Mouse (Mus musculus) midbrain, embryonic 15.5 days (tissue): ENCODE measurements at regions not wholly inside any gene's neighbourhood (a gene's known extent, or its start where the extent isn't known, plus 50 kb on each side); places are given as distances from the start of the nearest gene placed in this dataset.

Source experiments
- ATAC-seq: fragments of 200-750 bp; cut with Nextera tagmentation; replicated peaks from 2 replicates; pipeline ENCODE4 v1.8.0; 2017; ENCODE audit warnings: moderate TSS enrichment
- H3K27ac ChIP-seq: fragments of 300-500 bp; sonication (generic); 2 replicates; pipeline ENCODE4 v1.5.1; 2015; ENCODE audit warnings: mild to moderate bottlenecking, inconsistent platforms
- H3K27me3 ChIP-seq: fragments of 300-500 bp; sonication (generic); replicated peaks from 2 replicates; pipeline ENCODE4 v1.6.1; 2015; ENCODE audit warnings: inconsistent platforms
- H3K36me3 ChIP-seq: fragments of 300-500 bp; sonication (generic); replicated peaks from 2 replicates; pipeline ENCODE4 v1.6.1; 2015; ENCODE audit warnings: inconsistent platforms
- H3K4me1 ChIP-seq: fragments of 300-500 bp; sonication (generic); 2 replicates; pipeline ENCODE4 v1.6.1; 2015; ENCODE audit warnings: inconsistent platforms
- H3K4me2 ChIP-seq: fragments of 300-500 bp; sonication (generic); 2 replicates; pipeline ENCODE4 v1.6.1; 2015; ENCODE audit warnings: inconsistent platforms, mild to moderate bottlenecking, moderate library complexity
- H3K4me3 ChIP-seq: fragments of 300-500 bp; sonication (generic); 2 replicates; pipeline ENCODE4 v1.5.1; 2015; ENCODE audit warnings: mild to moderate bottlenecking, inconsistent platforms
- H3K9ac ChIP-seq: fragments of 300-500 bp; sonication (generic); 2 replicates; pipeline ENCODE4 v1.6.1; 2015; ENCODE audit warnings: mild to moderate bottlenecking, inconsistent platforms
- H3K9me3 ChIP-seq: fragments of 300-500 bp; sonication (generic); 2 replicates; pipeline ENCODE4 v1.6.1; 2016; ENCODE audit warnings: inconsistent platforms
- WGBS: fragments of 180-500 bp; shearing (Covaris S2); methylation state at CpG from one replicate; pipeline ENCODE4 v1.1.7; 2015; ENCODE audit warnings: mixed read lengths; 5-methylcytosine and 5-hydroxymethylcytosine counted together

DNA sequence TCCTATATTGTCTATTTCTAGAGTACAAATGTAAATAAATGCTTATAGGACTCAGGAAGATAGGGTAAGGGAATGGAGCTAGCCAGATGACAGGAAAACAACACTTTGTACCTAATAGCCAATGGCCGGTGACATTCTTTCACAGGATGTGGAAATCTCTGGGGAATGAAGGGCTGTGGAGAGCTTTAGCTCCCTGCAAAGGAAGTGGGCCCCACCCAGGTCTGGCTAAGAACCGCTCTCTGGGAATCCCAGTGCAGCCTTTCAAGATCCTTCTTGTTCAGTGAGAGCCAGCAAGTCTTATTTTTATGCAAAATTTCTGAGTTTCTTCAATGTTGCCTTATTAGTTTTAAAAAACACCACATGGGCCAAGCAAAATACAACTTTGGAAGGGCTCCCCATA, 54.7 kb upstream of the Pappa2 start:
- H3K27me3 ChIP-seq: no peaks in the 10 kb centered on the region
- no peak overlapping the region for H3K4me3 ChIP-seq
- no peak for ATAC-seq
- H3K9ac ChIP-seq: no peak overlapping the region
- no peaks in the 10 kb centered on the region for H3K4me1 ChIP-seq
- H3K27ac ChIP-seq: no peak overlapping the region
- no peaks in the 10 kb centered on the region for H3K9me3 ChIP-seq
- H3K4me2 ChIP-seq: no peak overlapping the region
- 66% methylated on average over 2 of the region's 2 CpGs for WGBS
- no peaks in the 10 kb centered on the region for H3K36me3 ChIP-seq

DNA sequence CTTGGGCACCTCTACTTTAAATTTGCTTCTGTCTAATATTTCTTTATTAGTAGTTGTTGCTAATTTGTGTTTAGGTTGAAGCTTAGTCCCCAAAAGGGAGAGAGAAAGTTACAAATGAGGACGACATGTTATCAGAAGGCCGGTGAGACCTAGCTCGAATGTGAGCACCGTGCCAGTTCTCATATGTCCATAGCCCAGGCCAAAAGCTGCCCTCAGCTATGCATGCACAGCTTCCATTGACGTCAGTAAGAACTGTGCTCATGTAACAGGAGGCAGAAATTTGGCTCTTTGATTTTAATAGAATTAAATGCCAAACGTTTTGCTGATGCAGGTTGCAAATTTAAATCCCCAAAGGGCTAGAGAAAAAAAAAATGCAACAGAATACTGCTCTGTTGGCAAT, 56.1 kb upstream of the Pappa2 start:
- H3K27me3 ChIP-seq: no peaks in the 10 kb centered on the region
- H3K9ac ChIP-seq: no peak overlapping the region
- no peaks in the 10 kb centered on the region for H3K4me1 ChIP-seq
- WGBS: 75% methylated on average over 6 of the region's 6 CpGs
- H3K4me3 ChIP-seq: no peak overlapping the region
- no peaks in the 10 kb centered on the region for H3K9me3 ChIP-seq
- ATAC-seq: no peak
- H3K4me2 ChIP-seq: no peak overlapping the region
- H3K36me3 ChIP-seq: no peaks in the 10 kb centered on the region
- H3K27ac ChIP-seq: no peak overlapping the region

DNA sequence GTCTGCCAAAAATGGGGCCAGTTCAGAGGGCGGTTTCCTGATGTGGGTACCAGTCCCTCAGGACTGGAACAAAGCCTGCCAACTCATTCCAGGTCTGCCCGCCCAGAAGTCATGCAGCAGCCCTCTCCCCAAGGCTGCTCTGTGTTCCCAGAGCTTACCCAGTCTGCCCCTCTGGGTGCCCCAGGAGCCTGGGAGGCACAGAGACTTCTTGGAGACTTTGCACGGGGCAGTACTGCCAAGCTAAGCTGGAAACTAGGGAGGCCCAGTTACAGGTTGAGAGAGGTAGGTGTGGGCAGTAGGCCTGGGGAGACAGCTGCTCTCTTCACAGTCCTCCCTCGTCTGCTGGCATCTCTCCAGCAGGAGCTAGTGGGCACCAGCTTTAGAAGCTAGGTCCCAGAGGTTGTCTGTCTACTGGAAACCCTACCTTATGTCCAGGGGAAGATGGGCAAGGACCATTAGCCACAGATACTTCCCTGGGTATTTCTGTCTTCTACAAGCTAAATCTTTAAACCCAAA, 65.6 kb upstream of the Pappa2 start:
- H3K9me3 ChIP-seq: no peaks in the 10 kb centered on the region
- ATAC-seq: no peak
- H3K27ac ChIP-seq: no peak overlapping the region
- no peak overlapping the region for H3K4me3 ChIP-seq
- H3K36me3 ChIP-seq: no peaks in the 10 kb centered on the region
- WGBS: 82% methylated on average over 4 of the region's 4 CpGs
- no peak overlapping the region for H3K9ac ChIP-seq
- H3K4me2 ChIP-seq: no peak overlapping the region
- H3K27me3 ChIP-seq: no peaks in the 10 kb centered on the region
- no peaks in the 10 kb centered on the region for H3K4me1 ChIP-seq

DNA sequence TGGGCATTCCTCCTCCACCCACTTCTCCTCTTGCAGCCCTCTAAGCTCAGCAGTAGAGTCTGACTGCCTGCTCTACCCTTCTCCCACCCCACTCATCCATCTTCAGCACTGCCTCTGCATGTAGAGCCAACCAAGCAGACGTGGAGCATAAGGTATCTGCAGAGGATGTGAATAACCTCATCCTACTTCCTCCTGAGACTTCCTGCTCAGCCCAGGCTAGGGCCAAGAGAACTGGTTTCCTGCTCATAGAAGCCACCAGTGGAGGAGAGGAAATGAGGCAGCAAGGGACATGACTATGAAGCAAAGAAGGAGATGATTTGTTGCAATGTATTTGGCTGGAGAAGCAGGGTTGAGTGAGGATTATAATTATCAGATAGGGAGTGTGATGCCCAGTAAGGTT, 84.7 kb upstream of the Pappa2 start:
- no peak overlapping the region for H3K27ac ChIP-seq
- H3K4me1 ChIP-seq: no peaks in the 10 kb centered on the region
- no peaks in the 10 kb centered on the region for H3K27me3 ChIP-seq
- H3K9me3 ChIP-seq: no peaks in the 10 kb centered on the region
- no peak for ATAC-seq
- 82% methylated on average over 1 of the region's 1 CpGs for WGBS
- H3K9ac ChIP-seq: no peak overlapping the region
- H3K4me3 ChIP-seq: no peak overlapping the region
- no peak overlapping the region for H3K4me2 ChIP-seq
- no peaks in the 10 kb centered on the region for H3K36me3 ChIP-seq

GRCm38 (mm10) chr1:159099205-159099604, 118.9 kb upstream of the Pappa2 start:
- Histone ChIP-seq H3K4me1 (no peaks in the 10 kb centered on the region), H3K36me3 (no peaks in the 10 kb centered on the region), H3K9me3 (no peaks in the 10 kb centered on the region), H3K9ac (no peak overlapping the region), H3K4me3 (no peak overlapping the region), H3K27me3 (no peaks in the 10 kb centered on the region), H3K27ac (no peak overlapping the region), H3K4me2 (no peak overlapping the region)
- 87% methylated on average over 2 of the region's 2 CpGs for WGBS
- no peak for ATAC-seq

GRCm38 (mm10) chr1:159122201-159122600, 109.9 kb upstream of the Cop1 start:
- Histone ChIP-seq H3K27me3 (no peaks in the 10 kb centered on the region), H3K36me3 (no peaks in the 10 kb centered on the region), H3K27ac (no peak overlapping the region), H3K9ac (no peak overlapping the region), H3K9me3 (no peaks in the 10 kb centered on the region), H3K4me3 (no peak overlapping the region), H3K4me1 (no peaks in the 10 kb centered on the region), H3K4me2 (no peak overlapping the region)
- WGBS: 39% methylated on average over 3 of the region's 3 CpGs
- no peak for ATAC-seq

DNA sequence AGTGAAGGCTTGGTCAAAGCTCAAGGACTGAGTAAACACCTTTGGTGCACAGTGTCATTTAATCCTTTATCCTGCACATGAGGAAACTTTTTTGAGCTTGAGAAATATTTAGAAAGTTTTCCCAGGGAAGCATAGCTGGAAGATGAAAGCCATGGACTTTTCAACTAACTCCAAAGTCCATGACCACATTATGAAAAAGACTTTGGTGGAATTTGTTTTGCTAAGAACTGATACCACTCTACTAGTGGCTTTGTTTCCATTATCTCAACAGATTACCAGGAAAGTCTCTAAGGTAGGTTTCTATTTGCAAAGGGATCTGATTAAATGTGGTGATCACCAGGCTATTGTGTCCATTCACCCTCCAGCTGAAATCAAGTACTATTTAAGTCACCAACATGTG, 107.2 kb upstream of the Cop1 start:
- Histone ChIP-seq H3K27me3 (no peaks in the 10 kb centered on the region), H3K9me3 (no peaks in the 10 kb centered on the region), H3K4me1 (no peaks in the 10 kb centered on the region), H3K4me2 (no peak overlapping the region), H3K27ac (no peak overlapping the region), H3K4me3 (no peak overlapping the region), H3K9ac (no peak overlapping the region), H3K36me3 (no peaks in the 10 kb centered on the region)
- ATAC-seq: no peak

DNA sequence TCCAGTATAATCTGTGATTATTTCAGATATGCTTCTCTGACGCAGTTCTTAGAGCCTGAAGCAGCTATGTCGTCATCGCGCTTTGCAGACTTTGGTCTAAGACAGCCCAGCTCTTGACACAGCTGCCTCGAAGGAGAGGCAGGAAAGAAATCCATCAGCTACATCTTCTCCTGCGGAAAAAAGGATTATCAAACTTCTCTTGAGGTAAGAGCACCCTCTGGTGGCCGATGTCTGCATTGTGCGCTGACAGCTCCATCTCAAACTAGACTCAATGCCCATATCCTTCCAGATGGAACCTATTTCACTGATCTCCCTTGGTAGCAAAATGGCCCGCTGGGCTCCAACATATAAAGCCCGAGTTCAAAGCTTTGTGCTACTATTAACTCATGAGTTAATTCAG, 96.8 kb upstream of the Cop1 start:
- H3K27ac ChIP-seq: no peak overlapping the region
- no peak overlapping the region for H3K4me3 ChIP-seq

GRCm38 (mm10) chr1:159147788-159148497, 84.2 kb upstream of the Cop1 start:
- WGBS: 61% methylated on average over 8 of the region's 8 CpGs

More for the DNA sequence above, 96.8 kb upstream of the Cop1 start:
- Histone ChIP-seq H3K9me3 (no peaks in the 10 kb centered on the region), H3K36me3 (no peaks in the 10 kb centered on the region), H3K27me3 (no peaks in the 10 kb centered on the region), H3K9ac (no peak overlapping the region), H3K4me2 (peak overlapping the region; percentile 32; the same call in 1 of the 2 replicates), H3K4me1 (0 out of 2 replicates have a peak, but pooled peaks cover 2% of the 10 kb centered on the region)
- peak; percentile 85 for ATAC-seq
- 14% methylated on average over 10 of the region's 10 CpGs for WGBS

GRCm38 (mm10) chr1:159148498-159149187, 83.5 kb upstream of the Cop1 start:
- 49% methylated on average over 9 of the region's 9 CpGs for WGBS
- no peaks in the 10 kb centered on the region for H3K27me3 ChIP-seq
- H3K4me3 ChIP-seq: no peak overlapping the region
- no peaks in the 10 kb centered on the region for H3K9me3 ChIP-seq
- H3K27ac ChIP-seq: peak overlapping the region; percentile 67
- peak overlapping the region; percentile 24 for H3K4me2 ChIP-seq
- no peak overlapping the region for H3K9ac ChIP-seq
- ATAC-seq: peak; percentile 90
- no peaks in the 10 kb centered on the region for H3K36me3 ChIP-seq
- H3K4me1 ChIP-seq: no peaks in the 10 kb centered on the region

More at GRCm38 (mm10) chr1:159147788-159148497, 84.2 kb upstream of the Cop1 start:
- Histone ChIP-seq H3K27me3 (no peaks in the 10 kb centered on the region), H3K4me1 (no peaks in the 10 kb centered on the region), H3K9ac (no peak overlapping the region), H3K9me3 (no peaks in the 10 kb centered on the region), H3K4me2 (peak overlapping the region; percentile 24), H3K27ac (peak overlapping the region; percentile 49), H3K4me3 (no peak overlapping the region), H3K36me3 (no peaks in the 10 kb centered on the region)
- peak; percentile 83 for ATAC-seq

- H3K27me3 ChIP-seq: no peaks in the 10 kb centered on the region
- no peak overlapping the region for H3K9ac ChIP-seq
- 86% methylated on average over 6 of the region's 6 CpGs for WGBS
- H3K9me3 ChIP-seq: no peaks in the 10 kb centered on the region
- no peaks in the 10 kb centered on the region for H3K4me1 ChIP-seq
- H3K4me2 ChIP-seq: no peak overlapping the region
- ATAC-seq: peak; percentile 58; the same call in 1 of the 2 replicates
- H3K36me3 ChIP-seq: no peaks in the 10 kb centered on the region
- H3K27ac ChIP-seq: peak overlapping the region; percentile 67
- no peak overlapping the region for H3K4me3 ChIP-seq
Measured at GRCm38 (mm10) chr1:159149207-159149606, 82.9 kb upstream of the Cop1 start.

- 43% methylated on average over 6 of the region's 6 CpGs for WGBS
- H3K27ac ChIP-seq: no peak overlapping the region
- no peak for ATAC-seq
- H3K4me3 ChIP-seq: no peak overlapping the region
- no peaks in the 10 kb centered on the region for H3K4me1 ChIP-seq
- H3K9me3 ChIP-seq: no peaks in the 10 kb centered on the region
- H3K27me3 ChIP-seq: no peaks in the 10 kb centered on the region
- no peak overlapping the region for H3K9ac ChIP-seq
- no peak overlapping the region for H3K4me2 ChIP-seq
- H3K36me3 ChIP-seq: no peaks in the 10 kb centered on the region
Measured at GRCm38 (mm10) chr1:159149721-159150120, 82.4 kb upstream of the Cop1 start.

DNA sequence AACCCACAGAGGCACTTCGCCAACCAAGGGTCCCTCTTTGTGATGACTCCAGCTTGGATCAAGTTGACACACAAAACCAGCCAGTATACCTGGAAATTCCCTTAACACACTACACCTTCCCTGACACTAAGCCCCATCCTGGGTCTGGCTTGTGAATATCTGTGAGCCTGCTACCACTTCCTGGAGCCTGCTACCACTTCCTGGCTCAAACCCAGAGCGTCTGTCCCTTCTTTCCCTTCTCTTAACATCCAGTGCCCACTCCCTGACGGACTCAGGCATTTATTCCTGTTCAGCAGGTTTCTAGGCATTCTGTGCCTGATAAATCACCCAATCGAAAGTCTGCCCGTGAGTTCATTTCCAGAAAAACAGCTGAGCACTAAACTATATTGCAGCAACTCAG, 81.8 kb upstream of the Cop1 start:
- WGBS: 81% methylated on average over 5 of the region's 5 CpGs
- Histone ChIP-seq H3K27me3 (no peaks in the 10 kb centered on the region), H3K4me3 (no peak overlapping the region), H3K4me1 (no peaks in the 10 kb centered on the region), H3K9ac (no peak overlapping the region), H3K36me3 (no peaks in the 10 kb centered on the region), H3K9me3 (no peaks in the 10 kb centered on the region), H3K4me2 (no peak overlapping the region), H3K27ac (no peak overlapping the region)
- no peak for ATAC-seq
